Mouse (Mus musculus): Measurements from ENCODE around the gene Fpr2. TPM values are rescaled to one million over a fixed set of nuclear protein-coding genes. Genes with fewer than 3 reads are reported as not detected.

Gene Fpr2
- polyA plus RNA-seq, 1 experiment from 2014 or later = 0.68 TPM

Other genes starting within 250 kb of the Fpr2 start
- gene Vmn2r90, start 184.1 kb upstream of the Fpr2 start, polyA plus RNA-seq (2015; fragmentation: Nextera tagmentation; extraction: Ambion mirVana) = not detected in 2 replicates
- gene Spaca6, start 60.7 kb upstream of the Fpr2 start, polyA plus RNA-seq (2015; fragmentation: Nextera tagmentation; extraction: Ambion mirVana) = 31.2 and 32.8 TPM in 2 replicates
- gene Has1, start 32.6 kb upstream of the Fpr2 start, polyA plus RNA-seq (2015; fragmentation: Nextera tagmentation; extraction: Ambion mirVana) = 1.4 and 1.5 TPM in 2 replicates
- gene Fpr1, start 3.9 kb upstream of the Fpr2 start, polyA plus RNA-seq (2015; fragmentation: Nextera tagmentation; extraction: Ambion mirVana) = 0.20 and 0.83 TPM in 2 replicates
- gene Fpr3, start within 50 bp of the Fpr2 start, polyA plus RNA-seq (2015; fragmentation: Nextera tagmentation; extraction: Ambion mirVana) = not detected in 2 replicates
- gene Fpr-rs4, start 133.9 kb downstream of the Fpr2 start, polyA plus RNA-seq (2015; fragmentation: Nextera tagmentation; extraction: Ambion mirVana) = not detected in 2 replicates
- gene Vmn2r124, start 161.6 kb downstream of the Fpr2 start, polyA plus RNA-seq (2015; fragmentation: Nextera tagmentation; extraction: Ambion mirVana) = 0.03 TPM in 1 of 2 replicates, not detected in the other
- gene Vmn2r91, start 197.2 kb downstream of the Fpr2 start, polyA plus RNA-seq (2015; fragmentation: Nextera tagmentation; extraction: Ambion mirVana) = not detected in 2 replicates